Mouse (Mus musculus) bone marrow, adult 2 months (tissue): ENCODE data around the gene Naa20.

Experiments
- CTCF ChIP-seq: fragments of 200-500 bp; IDR thresholded peaks from 2 replicates; pipeline ENCODE4 v1.5.1; 2011; ENCODE audit warnings: low read length, control low read depth; ENCODE audit not compliant: control insufficient read depth, insufficient read depth
- POLR2A ChIP-seq: fragments of 200-500 bp; IDR thresholded peaks from 2 replicates; pipeline ENCODE4 v1.6.1; 2011; ENCODE audit warnings: low read depth, mild to moderate bottlenecking, control low read depth, low read length, borderline replicate concordance; ENCODE audit not compliant: control insufficient read depth

GRCm38 (mm10) chr2:145855831-145856230 lies 46.1 kb upstream of the Naa20 start:
- TF ChIP-seq POLR2A (no peak), CTCF (no peak)
